Mouse (Mus musculus): ENCODE measurements around the gene Tmem220. TPM values are rescaled to one million over a fixed set of nuclear protein-coding genes. Genes with fewer than 3 reads are reported as not detected.

The Tmem220 gene
- polyA plus RNA-seq, 1 experiment: not detected

- TF ChIP-seq POLR2A (IDR thresholded peaks at IDR 0.05; ENCODE audit: borderline replicate concordance, control insufficient read depth, low read depth, low read length) (no peak), CTCF (IDR thresholded peaks at IDR 0.05; ENCODE audit: control insufficient read depth, insufficient read depth, low read length) (no peak)
- no peaks in the 10 kb centered on the region for H3K4me1 ChIP-seq (ENCODE audit: control insufficient read depth, insufficient read depth, low read length)
- WGBS: 48% methylated on average over 6 of the region's 6 CpGs
- H3K27ac ChIP-seq (ENCODE audit: control insufficient read depth, insufficient read depth, low read depth, low read length, poor library complexity): no peak overlapping the region
- no peak overlapping the region for H3K4me3 ChIP-seq (replicated peaks; ENCODE audit: control insufficient read depth, low read depth, low read length)
Measured at GRCm38 (mm10) chr11:67023802-67024340, 1.1 kb upstream of the Tmem220 start.

- no peaks in the 10 kb centered on the region for H3K4me1 ChIP-seq (ENCODE audit: control insufficient read depth, insufficient read depth, low read length)
- H3K27ac ChIP-seq (ENCODE audit: control insufficient read depth, insufficient read depth, low read depth, low read length, poor library complexity): no peak overlapping the region
- TF ChIP-seq POLR2A (IDR thresholded peaks at IDR 0.05; ENCODE audit: borderline replicate concordance, control insufficient read depth, low read depth, low read length): no peak
- 0 out of 2 replicates have a peak, but pooled peaks have one; percentile 1 for TF ChIP-seq CTCF (IDR thresholded peaks at IDR 0.05; ENCODE audit: control insufficient read depth, insufficient read depth, low read length)
- H3K4me3 ChIP-seq (replicated peaks; ENCODE audit: control insufficient read depth, low read depth, low read length): no peak overlapping the region
- 44% methylated on average over 16 of the region's 16 CpGs for WGBS
Measured at GRCm38 (mm10) chr11:67030904-67031602, 6.1 kb downstream of the Tmem220 start.

DNA sequence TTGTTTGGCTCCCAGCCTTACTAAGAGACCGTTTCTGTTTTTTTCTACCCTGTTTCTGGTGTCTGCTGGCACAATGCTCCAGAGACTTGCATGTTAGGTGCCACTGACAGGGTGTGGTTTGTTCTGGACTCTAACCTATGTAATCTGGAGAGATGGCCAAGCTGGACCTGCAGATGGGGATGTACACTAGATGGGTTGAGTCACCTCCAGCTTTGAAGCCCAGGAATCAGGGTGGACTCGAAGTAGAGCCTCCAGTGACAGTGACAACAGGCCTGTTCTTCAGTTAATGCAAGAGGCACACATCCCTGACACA, 6.6 kb downstream of the Tmem220 start:
- H3K27ac ChIP-seq (ENCODE audit: control insufficient read depth, insufficient read depth, low read depth, low read length, poor library complexity): no peak overlapping the region
- WGBS: 60% methylated on average over 2 of the region's 2 CpGs
- no peak for TF ChIP-seq CTCF (IDR thresholded peaks at IDR 0.05; ENCODE audit: control insufficient read depth, insufficient read depth, low read length)
- no peak for TF ChIP-seq POLR2A (IDR thresholded peaks at IDR 0.05; ENCODE audit: borderline replicate concordance, control insufficient read depth, low read depth, low read length)
- no peak overlapping the region for H3K4me3 ChIP-seq (replicated peaks; ENCODE audit: control insufficient read depth, low read depth, low read length)
- no peaks in the 10 kb centered on the region for H3K4me1 ChIP-seq (ENCODE audit: control insufficient read depth, insufficient read depth, low read length)

DNA sequence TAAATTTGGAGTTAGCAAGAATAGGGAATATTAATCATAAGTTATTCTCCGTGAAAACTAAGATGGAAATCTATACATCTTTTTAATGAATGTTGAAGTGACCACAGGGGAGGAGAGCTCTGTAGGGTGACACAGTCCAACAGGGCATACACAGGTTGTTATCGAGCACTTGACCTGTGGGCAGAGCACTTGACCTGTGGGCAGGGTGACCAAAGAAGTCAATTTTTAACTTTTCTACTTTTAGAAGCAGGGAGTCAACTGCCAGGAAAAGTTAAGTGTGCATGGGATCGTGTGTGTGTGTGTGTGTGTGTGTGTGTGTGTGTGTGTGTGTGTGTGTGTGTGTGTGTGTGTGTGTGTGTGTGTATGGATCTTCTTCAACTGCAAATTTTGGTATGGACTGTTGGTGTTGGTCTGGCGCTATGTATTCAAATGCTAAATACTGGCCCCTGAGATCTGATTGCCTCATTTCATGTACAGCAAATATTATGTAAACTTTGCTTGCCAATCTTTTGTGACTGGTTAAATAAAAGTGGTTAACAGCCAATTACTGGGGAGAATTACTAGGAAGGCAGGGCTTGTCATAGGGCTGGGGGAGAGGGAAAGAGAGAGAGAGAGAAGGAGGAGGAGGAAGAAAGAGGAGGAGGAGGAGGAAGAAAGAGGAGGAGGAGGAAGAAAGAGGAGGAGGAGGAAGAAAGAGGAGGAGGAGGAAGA, 10.0 kb downstream of the Tmem220 start:
- no peak overlapping the region for H3K4me3 ChIP-seq (replicated peaks; ENCODE audit: control insufficient read depth, low read depth, low read length)
- 59% methylated on average over 4 of the region's 4 CpGs for WGBS
- no peak overlapping the region for H3K27ac ChIP-seq (ENCODE audit: control insufficient read depth, insufficient read depth, low read depth, low read length, poor library complexity)
- H3K4me1 ChIP-seq (ENCODE audit: control insufficient read depth, insufficient read depth, low read length): no peaks in the 10 kb centered on the region
- TF ChIP-seq POLR2A (IDR thresholded peaks at IDR 0.05; ENCODE audit: borderline replicate concordance, control insufficient read depth, low read depth, low read length) (no peak), CTCF (IDR thresholded peaks at IDR 0.05; ENCODE audit: control insufficient read depth, insufficient read depth, low read length) (no peak)

DNA sequence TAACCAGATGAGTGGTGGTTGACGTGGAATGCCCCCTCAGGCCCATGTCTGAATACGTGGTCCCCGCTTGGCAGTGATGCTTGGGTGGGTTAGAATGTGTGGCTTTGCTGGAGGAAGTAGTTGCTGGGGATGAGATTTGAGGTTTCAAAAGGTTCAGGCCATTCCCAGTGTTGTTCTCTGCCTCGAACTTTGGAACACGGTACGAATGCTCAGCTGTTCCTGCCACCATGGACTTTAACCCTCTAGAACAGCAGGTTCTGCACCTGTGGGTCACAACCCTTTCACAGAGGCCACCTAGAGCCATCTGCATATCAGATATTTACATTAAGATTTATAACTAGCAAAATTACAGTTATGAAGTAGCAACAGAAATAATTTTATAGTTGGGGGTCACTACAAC, 11.3 kb downstream of the Tmem220 start:
- no peak for TF ChIP-seq POLR2A (IDR thresholded peaks at IDR 0.05; ENCODE audit: borderline replicate concordance, control insufficient read depth, low read depth, low read length)
- TF ChIP-seq CTCF (IDR thresholded peaks at IDR 0.05; ENCODE audit: control insufficient read depth, insufficient read depth, low read length): no peak
- H3K4me1 ChIP-seq (ENCODE audit: control insufficient read depth, insufficient read depth, low read length): no peaks in the 10 kb centered on the region
- no peak overlapping the region for H3K27ac ChIP-seq (ENCODE audit: control insufficient read depth, insufficient read depth, low read depth, low read length, poor library complexity)
- H3K4me3 ChIP-seq (replicated peaks; ENCODE audit: control insufficient read depth, low read depth, low read length): no peak overlapping the region
- 82% methylated on average over 6 of the region's 6 CpGs for WGBS

GRCm38 (mm10) chr11:67036892-67037291, 11.9 kb downstream of the Tmem220 start:
- Histone ChIP-seq H3K4me1 (ENCODE audit: control insufficient read depth, insufficient read depth, low read length) (no peaks in the 10 kb centered on the region), H3K4me3 (replicated peaks; ENCODE audit: control insufficient read depth, low read depth, low read length) (no peak overlapping the region), H3K27ac (ENCODE audit: control insufficient read depth, insufficient read depth, low read depth, low read length, poor library complexity) (no peak overlapping the region)
- WGBS: 85% methylated on average over 9 of the region's 9 CpGs
- TF ChIP-seq POLR2A (IDR thresholded peaks at IDR 0.05; ENCODE audit: borderline replicate concordance, control insufficient read depth, low read depth, low read length): no peak
- no peak for TF ChIP-seq CTCF (IDR thresholded peaks at IDR 0.05; ENCODE audit: control insufficient read depth, insufficient read depth, low read length)

- TF ChIP-seq CTCF (IDR thresholded peaks at IDR 0.05; ENCODE audit: control insufficient read depth, insufficient read depth, low read length) (0 out of 2 replicates have a peak, but pooled peaks have one; percentile 8), POLR2A (IDR thresholded peaks at IDR 0.05; ENCODE audit: borderline replicate concordance, control insufficient read depth, low read depth, low read length) (no peak)
- Histone ChIP-seq H3K4me1 (ENCODE audit: control insufficient read depth, insufficient read depth, low read length) (no peaks in the 10 kb centered on the region), H3K4me3 (replicated peaks; ENCODE audit: control insufficient read depth, low read depth, low read length) (no peak overlapping the region), H3K27ac (ENCODE audit: control insufficient read depth, insufficient read depth, low read depth, low read length, poor library complexity) (no peak overlapping the region)
- 89% methylated on average over 3 of the region's 3 CpGs for WGBS
Measured at GRCm38 (mm10) chr11:67039799-67040198, 14.8 kb downstream of the Tmem220 start.

GRCm38 (mm10) chr11:67040483-67040882, 15.5 kb downstream of the Tmem220 start:
- TF ChIP-seq CTCF (IDR thresholded peaks at IDR 0.05; ENCODE audit: control insufficient read depth, insufficient read depth, low read length) (no peak), POLR2A (IDR thresholded peaks at IDR 0.05; ENCODE audit: borderline replicate concordance, control insufficient read depth, low read depth, low read length) (no peak)
- H3K4me1 ChIP-seq (ENCODE audit: control insufficient read depth, insufficient read depth, low read length): no peaks in the 10 kb centered on the region; the same call in 1 of the 2 replicates
- H3K4me3 ChIP-seq (replicated peaks; ENCODE audit: control insufficient read depth, low read depth, low read length): no peak overlapping the region
- no peak overlapping the region for H3K27ac ChIP-seq (ENCODE audit: control insufficient read depth, insufficient read depth, low read depth, low read length, poor library complexity)
- 93% methylated on average over 6 of the region's 6 CpGs for WGBS

All from bone marrow, adult 2 months (tissue).